Mouse (Mus musculus): ENCODE results near the gene Pgm3.

DNA sequence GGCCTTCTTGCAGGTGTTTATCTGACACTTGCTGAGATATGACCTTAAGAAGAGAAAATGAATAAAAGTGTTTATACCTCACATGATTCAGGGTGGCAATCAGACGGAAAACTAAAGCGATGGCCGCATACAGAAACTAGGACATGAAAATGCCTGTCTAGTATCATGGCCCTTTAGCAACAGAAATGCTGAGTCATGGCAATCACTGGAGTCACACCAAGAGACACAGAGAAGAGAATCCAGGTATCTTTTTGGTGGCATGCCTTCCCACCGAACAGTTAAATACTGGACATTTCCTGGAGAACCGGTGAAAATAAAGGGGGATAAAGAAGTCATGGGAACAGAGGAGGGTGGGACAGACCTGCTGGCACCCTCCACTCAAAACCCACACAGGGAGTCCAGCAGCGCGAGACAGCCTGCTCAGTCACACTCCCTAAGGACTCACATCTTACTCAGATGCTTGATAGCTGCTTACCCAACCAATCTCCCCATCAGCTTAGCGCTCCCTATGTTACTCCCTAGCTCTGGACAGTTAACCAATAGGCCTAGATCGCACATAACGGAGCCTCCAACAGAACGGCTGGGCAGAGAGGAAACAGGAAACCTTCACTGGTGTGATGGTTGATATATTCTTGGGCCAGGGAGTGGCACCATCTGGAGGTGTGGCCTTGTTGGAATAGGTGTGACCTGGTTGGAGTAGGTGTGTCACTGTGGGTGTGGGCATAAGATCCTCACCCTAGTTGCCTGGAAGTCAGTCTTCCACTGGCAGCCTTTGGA, 15.6 kb upstream of the Pgm3 start:
- TF ChIP-seq CTCF (conservative IDR thresholded peaks at IDR 0.05; ENCODE audit: low read length) (no peak), NANOG (IDR thresholded peaks at IDR 0.05; ENCODE audit: borderline replicate concordance, low read length) (no peak), POU5F1 (IDR thresholded peaks at IDR 0.05; ENCODE audit: borderline replicate concordance, low read length) (no peak)

All from E14TG2a.4 (cell line).